Comparison of ENCODE assay signal across 20 mouse cellular contexts in the genomic region with DNA sequence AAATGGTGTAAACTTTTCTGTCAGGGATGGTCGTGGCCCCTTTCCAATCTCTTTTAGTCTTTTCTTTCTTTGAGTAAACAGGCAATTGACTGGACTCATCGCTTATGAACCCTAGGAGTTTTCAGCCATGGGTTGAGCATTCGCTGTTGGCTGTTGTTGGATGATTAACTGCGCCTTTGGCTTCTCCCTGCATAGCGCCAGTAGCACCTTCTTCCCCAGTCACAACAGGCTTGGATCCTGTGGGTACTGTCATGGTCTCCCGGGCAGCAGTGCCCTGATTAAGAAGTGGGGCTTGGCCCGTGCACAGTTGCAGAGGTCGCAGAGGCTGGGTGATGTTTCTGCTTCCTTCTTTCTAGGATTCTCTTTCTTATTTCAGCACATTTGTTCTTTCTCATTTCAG.
"Had no signal": no experiment of that assay in that cellular context is flagged by ENCODE, and none has a peak within 500 bp of the region (broad histone marks: within the 10 kb centered on the region; RNA-seq: fewer than 3 reads in every experiment).

No protein-coding gene starts in this region.

- H3K27ac ChIP-seq: kidney, postnatal 0 days; left cerebral cortex, adult 2 months; liver, embryonic 13.5 days; midbrain, embryonic 13.5 days; neural tube, embryonic 13.5 days; stomach, embryonic 15.5 days had no signal

- H3K9me3 ChIP-seq: liver, embryonic 13.5 days; midbrain, embryonic 10.5 days; midbrain, embryonic 13.5 days; neural tube, embryonic 13.5 days; stomach, embryonic 15.5 days had no signal

- H3K27me3 ChIP-seq: liver, embryonic 13.5 days; megakaryocyte, embryonic 14.5 days; midbrain, embryonic 13.5 days; neural tube, embryonic 13.5 days; stomach, embryonic 15.5 days had no signal

- H3K4me3 ChIP-seq: left cerebral cortex, adult 2 months; liver, embryonic 13.5 days; megakaryocyte, embryonic 14.5 days; midbrain, embryonic 10.5 days; midbrain, embryonic 13.5 days; myocyte; neural tube, embryonic 13.5 days; stomach, embryonic 15.5 days had no signal

- H3K4me2 ChIP-seq: liver, embryonic 13.5 days; midbrain, embryonic 13.5 days; neural tube, embryonic 13.5 days; stomach, embryonic 15.5 days had no signal

- DNase-seq: layer of hippocampus, postnatal 36 days; liver, embryonic 13.5 days; lung, adult 2 months; lung, postnatal 36 days; retina, postnatal 1 day; right cerebral cortex, postnatal 25 days; spleen, adult 18-20 months; thymus, adult 2 months; thymus, postnatal 14 days; thymus, postnatal 4 days had no signal

- ATAC-seq: lung, postnatal 0 days; midbrain, embryonic 13.5 days; midbrain, embryonic 16.5 days had no signal

- H3K9ac ChIP-seq: liver, embryonic 13.5 days; midbrain, embryonic 13.5 days; neural tube, embryonic 13.5 days; stomach, embryonic 15.5 days had no signal
